Mouse (Mus musculus) embryonic facial prominence, embryonic 10.5 days (tissue): ENCODE measurements at regions not wholly inside any gene's neighbourhood (a gene's known extent, or its start where the extent isn't known, plus 50 kb on each side); places are given as distances from the start of the nearest gene placed in this dataset.

Experiments
- DNase-seq: peaks from one replicate; pipeline ENCODE4 v3.0.0-alpha.2; 2017; ENCODE audit warnings: low spot score
- H3K27ac ChIP-seq: fragments of 300-500 bp; sonication (generic); replicated peaks from 2 replicates; pipeline ENCODE4 v1.5.1; 2016; ENCODE audit warnings: mild to moderate bottlenecking
- H3K27me3 ChIP-seq: fragments of 300-500 bp; sonication (generic); replicated peaks from 2 replicates; pipeline ENCODE4 v1.6.1; 2016; ENCODE audit warnings: low read depth, mild to moderate bottlenecking; ENCODE audit not compliant: poor library complexity, severe bottlenecking
- H3K36me3 ChIP-seq: fragments of 300-500 bp; sonication (generic); replicated peaks from 2 replicates; pipeline ENCODE4 v1.6.1; 2016; ENCODE audit warnings: mild to moderate bottlenecking, moderate library complexity
- H3K4me1 ChIP-seq: fragments of 300-500 bp; sonication (generic); 2 replicates; pipeline ENCODE4 v1.6.1; 2016
- H3K4me3 ChIP-seq: fragments of 300-500 bp; sonication (generic); 2 replicates; pipeline ENCODE4 v1.5.1; 2016; ENCODE audit warnings: mild to moderate bottlenecking, moderate library complexity
- H3K9me3 ChIP-seq: fragments of 300-500 bp; sonication (generic); 2 replicates; pipeline ENCODE4 v1.6.1; 2016; ENCODE audit warnings: mild to moderate bottlenecking
- WGBS: fragments of 180-500 bp; shearing (Covaris S2); methylation state at CpG from one replicate; pipeline ENCODE4 v1.1.7; 2016; 5-methylcytosine and 5-hydroxymethylcytosine counted together

DNA sequence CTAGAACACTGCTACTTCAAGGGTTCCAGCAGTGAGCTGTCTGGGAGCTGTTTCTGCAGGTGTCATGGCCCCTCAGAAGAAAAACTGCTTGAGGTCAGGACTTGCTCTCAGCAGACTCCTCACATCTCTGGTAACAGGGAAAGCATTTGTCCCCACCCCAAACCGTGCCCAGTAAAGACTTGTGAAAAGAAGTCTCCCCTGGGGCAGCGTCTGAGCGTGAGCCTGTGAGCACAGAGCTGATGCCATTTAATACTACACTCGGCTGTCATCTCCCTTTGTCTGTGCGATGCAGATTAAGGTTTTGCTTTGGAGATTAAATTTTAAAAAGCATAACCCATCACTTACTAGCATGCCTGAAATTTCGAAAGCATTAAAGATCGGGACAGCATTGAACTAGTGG is 261.9 kb downstream of the Wdr11 start:
- DNase-seq, result no peak
- H3K27me3 ChIP-seq, result no peaks in the 10 kb centered on the region
- no peaks in the 10 kb centered on the region for H3K36me3 ChIP-seq
- no peaks in the 10 kb centered on the region for H3K9me3 ChIP-seq
- no peak overlapping the region for H3K27ac ChIP-seq
- 49% methylated on average over 7 of the region's 7 CpGs for WGBS
- peaks cover 24% of the 10 kb centered on the region for H3K4me1 ChIP-seq
- H3K4me3 ChIP-seq, result no peak overlapping the region

DNA sequence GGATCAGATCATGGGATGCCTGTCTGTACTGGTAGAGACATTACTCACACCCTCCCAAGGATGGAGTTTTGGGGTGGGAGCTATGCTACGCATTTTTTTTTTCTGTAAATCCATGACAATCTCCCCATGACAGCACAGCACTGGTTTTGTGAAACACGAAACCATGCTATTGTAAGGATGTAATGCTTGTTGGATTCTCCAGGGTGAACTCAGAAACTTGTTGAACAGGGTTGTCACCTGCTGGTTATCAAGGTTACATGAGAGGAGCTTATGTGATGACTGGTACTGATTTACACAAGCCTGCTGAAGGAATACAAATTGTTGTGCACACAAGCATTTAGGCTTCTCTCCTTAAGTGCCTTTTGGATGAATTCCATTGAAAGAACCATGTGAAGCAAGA is 263.3 kb downstream of the Wdr11 start:
- no peaks in the 10 kb centered on the region for H3K9me3 ChIP-seq
- H3K4me3 ChIP-seq, result no peak overlapping the region
- no peak overlapping the region for H3K27ac ChIP-seq
- DNase-seq, result no peak
- WGBS, result 60% methylated on average over 2 of the region's 2 CpGs
- peaks cover 24% of the 10 kb centered on the region for H3K4me1 ChIP-seq
- no peaks in the 10 kb centered on the region for H3K27me3 ChIP-seq
- H3K36me3 ChIP-seq, result no peaks in the 10 kb centered on the region

DNA sequence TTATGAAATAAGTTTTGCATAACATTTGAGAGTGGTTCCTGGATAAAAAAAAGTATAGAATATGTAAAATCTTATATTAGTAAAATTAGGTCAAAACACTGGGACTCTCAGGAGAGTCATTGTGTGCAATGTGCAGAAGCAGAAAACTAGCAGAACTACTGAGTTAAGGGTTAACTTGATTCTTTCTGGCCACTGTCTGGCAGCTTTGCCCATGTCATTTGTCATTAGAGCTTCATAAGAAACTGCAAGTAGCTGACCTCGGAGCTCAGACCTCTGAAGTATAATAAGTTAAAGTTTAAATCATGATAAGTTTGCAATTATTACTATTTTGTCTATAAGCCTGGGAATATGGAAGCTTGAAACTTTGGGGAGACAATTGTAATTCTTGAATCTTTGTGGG is 271.3 kb downstream of the Wdr11 start:
- no peaks in the 10 kb centered on the region for H3K4me1 ChIP-seq
- no peaks in the 10 kb centered on the region for H3K9me3 ChIP-seq
- H3K36me3 ChIP-seq, result no peaks in the 10 kb centered on the region
- DNase-seq, result no peak
- H3K27ac ChIP-seq, result no peak overlapping the region
- WGBS, result 50% methylated on average over 1 of the region's 1 CpGs
- H3K4me3 ChIP-seq, result no peak overlapping the region
- no peaks in the 10 kb centered on the region for H3K27me3 ChIP-seq

- Histone ChIP-seq H3K4me1 (no peaks in the 10 kb centered on the region), H3K4me3 (no peak overlapping the region), H3K36me3 (no peaks in the 10 kb centered on the region), H3K27ac (no peak overlapping the region), H3K9me3 (no peaks in the 10 kb centered on the region), H3K27me3 (no peaks in the 10 kb centered on the region)
- no peak for DNase-seq
- WGBS, result 72% methylated on average over 3 of the region's 3 CpGs
Observed at GRCm38 (mm10) chr7:129865536-129865935, 273.9 kb downstream of the Wdr11 start.

GRCm38 (mm10) chr7:129872208-129872790 is 280.6 kb downstream of the Wdr11 start:
- H3K36me3 ChIP-seq, result no peaks in the 10 kb centered on the region

GRCm38 (mm10) chr7:129876202-129876851 is 284.7 kb downstream of the Wdr11 start:
- H3K4me3 ChIP-seq, result no peak overlapping the region
- H3K4me1 ChIP-seq, result peaks cover 37% of the 10 kb centered on the region
- no peak for DNase-seq
- H3K27me3 ChIP-seq, result no peaks in the 10 kb centered on the region
- H3K36me3 ChIP-seq, result no peaks in the 10 kb centered on the region
- H3K9me3 ChIP-seq, result no peaks in the 10 kb centered on the region
- WGBS, result 82% methylated on average over 7 of the region's 7 CpGs
- H3K27ac ChIP-seq, result no peak overlapping the region; the same call in 1 of the 2 replicates

More at GRCm38 (mm10) chr7:129872208-129872790, 280.6 kb downstream of the Wdr11 start:
- DNase-seq, result peak; percentile 37
- peak overlapping the region; percentile 77 for H3K27ac ChIP-seq
- peaks cover 37% of the 10 kb centered on the region for H3K4me1 ChIP-seq
- H3K9me3 ChIP-seq, result no peaks in the 10 kb centered on the region
- H3K4me3 ChIP-seq, result no peak overlapping the region
- no peaks in the 10 kb centered on the region for H3K27me3 ChIP-seq
- WGBS, result 52% methylated on average over 11 of the region's 11 CpGs

GRCm38 (mm10) chr7:129876852-129877223 is 285.2 kb downstream of the Wdr11 start:
- Histone ChIP-seq H3K27ac (no peak overlapping the region), H3K27me3 (no peaks in the 10 kb centered on the region), H3K36me3 (no peaks in the 10 kb centered on the region), H3K4me3 (no peak overlapping the region), H3K9me3 (no peaks in the 10 kb centered on the region), H3K4me1 (peaks cover 37% of the 10 kb centered on the region)
- DNase-seq, result no peak

DNA sequence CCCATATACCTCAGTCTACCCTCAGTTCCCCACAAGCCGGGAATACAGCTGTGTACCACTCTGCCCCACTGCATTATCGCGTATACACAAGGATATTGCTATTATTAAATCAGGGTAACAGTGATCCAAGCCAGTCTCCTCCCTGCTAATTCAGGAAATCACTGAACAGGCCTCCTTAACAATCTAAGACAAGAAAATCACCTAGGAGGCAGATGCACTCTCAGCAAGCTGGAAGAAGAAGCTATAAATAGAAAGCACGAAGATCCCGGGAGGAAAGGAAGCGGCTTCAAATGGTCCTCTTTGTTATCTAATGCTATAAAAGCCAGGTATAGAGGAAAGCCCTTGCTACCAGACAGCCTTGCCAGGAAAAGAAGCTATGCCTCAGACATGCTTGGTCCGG is 304.6 kb downstream of the Wdr11 start:
- DNase-seq, result no peak
- WGBS, result 81% methylated on average over 7 of the region's 7 CpGs
- peaks cover 13% of the 10 kb centered on the region for H3K4me1 ChIP-seq
- H3K36me3 ChIP-seq, result no peaks in the 10 kb centered on the region
- peaks cover 6% of the 10 kb centered on the region; the same call in 1 of the 2 replicates for H3K9me3 ChIP-seq
- no peaks in the 10 kb centered on the region for H3K27me3 ChIP-seq
- no peak overlapping the region for H3K27ac ChIP-seq
- no peak overlapping the region for H3K4me3 ChIP-seq

- Histone ChIP-seq H3K4me1 (peaks cover 13% of the 10 kb centered on the region), H3K4me3 (no peak overlapping the region), H3K36me3 (no peaks in the 10 kb centered on the region), H3K9me3 (no peaks in the 10 kb centered on the region), H3K27ac (no peak overlapping the region), H3K27me3 (no peaks in the 10 kb centered on the region)
- DNase-seq, result no peak
- WGBS, result 85% methylated on average over 3 of the region's 3 CpGs
Observed at GRCm38 (mm10) chr7:129897511-129897910, 305.8 kb downstream of the Wdr11 start.

- Histone ChIP-seq H3K27ac (no peak overlapping the region), H3K36me3 (no peaks in the 10 kb centered on the region), H3K4me1 (no peaks in the 10 kb centered on the region; the same call in 1 of the 2 replicates), H3K27me3 (no peaks in the 10 kb centered on the region), H3K9me3 (no peaks in the 10 kb centered on the region), H3K4me3 (no peak overlapping the region)
- DNase-seq, result no peak
- 81% methylated on average over 4 of the region's 4 CpGs for WGBS
Observed at GRCm38 (mm10) chr7:129902256-129902655, 310.6 kb downstream of the Wdr11 start.

GRCm38 (mm10) chr7:129903126-129903525 is 311.5 kb downstream of the Wdr11 start:
- WGBS, result 52% methylated on average over 5 of the region's 5 CpGs
- Histone ChIP-seq H3K4me1 (no peaks in the 10 kb centered on the region; the same call in 1 of the 2 replicates), H3K9me3 (no peaks in the 10 kb centered on the region), H3K27me3 (no peaks in the 10 kb centered on the region), H3K36me3 (no peaks in the 10 kb centered on the region), H3K27ac (no peak overlapping the region), H3K4me3 (no peak overlapping the region)
- DNase-seq, result no peak

DNA sequence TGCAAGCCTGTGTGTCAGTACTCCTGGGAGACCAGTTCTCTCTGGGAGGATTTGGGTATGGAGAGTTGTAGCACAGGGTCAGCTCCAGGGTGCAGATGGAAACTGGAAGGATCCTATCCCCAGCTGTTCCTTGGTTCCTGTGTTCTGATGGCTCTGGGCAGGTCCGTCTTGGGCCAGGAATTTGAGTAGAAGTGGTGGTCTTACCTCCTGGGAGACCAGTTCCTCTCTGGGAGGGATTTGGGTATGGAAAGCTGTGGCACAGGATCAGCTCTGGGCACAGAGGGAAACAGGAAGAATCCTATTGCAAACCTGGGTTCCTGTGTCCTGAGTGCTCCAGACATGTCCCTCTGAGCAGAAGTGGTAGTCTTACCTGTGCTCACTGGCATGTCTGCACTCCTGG is 314.5 kb downstream of the Wdr11 start:
- no peak for DNase-seq
- no peaks in the 10 kb centered on the region for H3K36me3 ChIP-seq
- WGBS, result 69% methylated on average over 1 of the region's 1 CpGs
- no peaks in the 10 kb centered on the region for H3K9me3 ChIP-seq
- no peak overlapping the region for H3K4me3 ChIP-seq
- no peak overlapping the region for H3K27ac ChIP-seq
- no peaks in the 10 kb centered on the region for H3K27me3 ChIP-seq
- H3K4me1 ChIP-seq, result no peaks in the 10 kb centered on the region; the same call in 1 of the 2 replicates

- WGBS, result 91% methylated on average over 5 of the region's 5 CpGs
- no peaks in the 10 kb centered on the region for H3K4me1 ChIP-seq
- DNase-seq, result no peak
Observed at GRCm38 (mm10) chr7:129908826-129909225, 317.2 kb downstream of the Wdr11 start.

More at GRCm38 (mm10) chr7:129908826-129909225, 317.2 kb downstream of the Wdr11 start:
- Histone ChIP-seq H3K27me3 (no peaks in the 10 kb centered on the region), H3K4me3 (no peak overlapping the region), H3K36me3 (no peaks in the 10 kb centered on the region), H3K9me3 (no peaks in the 10 kb centered on the region), H3K27ac (no peak overlapping the region)
